Mouse (Mus musculus): ENCODE results near the gene Loxl3. TPM values are rescaled to one million over a fixed set of nuclear protein-coding genes. Genes with fewer than 3 reads are reported as not detected.

Gene Loxl3
- polyA plus RNA-seq (2012; rRNA removed) = 3.1 and 3.5 TPM in 2 replicates

- Histone ChIP-seq H3K27ac (ENCODE audit: insufficient read depth, low read length) (peak within 1 kb of the TSS; percentile 83), H3K27me3 (ENCODE audit: control insufficient read depth, insufficient read depth, low read length) (no peaks in the 10 kb centered on the region), H3K36me3 (ENCODE audit: control insufficient read depth, insufficient read depth, low read length) (peaks cover 13% of the 10 kb centered on the region), H3K4me1 (ENCODE audit: control insufficient read depth, insufficient read depth, insufficient read length) (peaks cover 4% of the 10 kb centered on the region; the same call in 1 of the 2 replicates), H3K4me3 (ENCODE audit: extremely low read depth, insufficient read depth, insufficient read length) (peak within 1 kb of the TSS; percentile 96)
- TF ChIP-seq CTCF (IDR thresholded peaks at IDR 0.05; ENCODE audit: extremely low read depth, insufficient read depth, insufficient read length, insufficient replicate concordance) = no peak
- TF ChIP-seq POLR2A (IDR thresholded peaks at IDR 0.05; ENCODE audit: low read depth, low read length) = peak; percentile 51; the same call in 1 of the 2 replicates
- DNase-seq (ENCODE audit: low read depth in 1 of 2, low spot score in 2 of 2) = peak; percentile 41 to 65
- WGBS = 3% methylated on average over 51 of the region's 51 CpGs
Measured at GRCm38 (mm10) chr6:83033249-83034185, at the start of gene Loxl3, which contains the start of gene Dok1. Gene Loxl3 (plus strand): TSS chr6:83034173. Gene Dok1 (minus strand): TSS chr6:83033471.

- TF ChIP-seq CTCF (IDR thresholded peaks at IDR 0.05; ENCODE audit: extremely low read depth, insufficient read depth, insufficient read length, insufficient replicate concordance) (no peak), POLR2A (IDR thresholded peaks at IDR 0.05; ENCODE audit: low read depth, low read length) (no peak)
- H3K4me3 ChIP-seq (ENCODE audit: extremely low read depth, insufficient read depth, insufficient read length) = no peak overlapping the region
- DNase-seq (ENCODE audit: low read depth in 1 of 2, low spot score in 2 of 2) = no peak
- no peaks in the 10 kb centered on the region for H3K27me3 ChIP-seq (ENCODE audit: control insufficient read depth, insufficient read depth, low read length)
- H3K27ac ChIP-seq (ENCODE audit: insufficient read depth, low read length) = no peak overlapping the region
- no peaks in the 10 kb centered on the region for H3K36me3 ChIP-seq (ENCODE audit: control insufficient read depth, insufficient read depth, low read length)
- whole genome bisulfite sequencing = 76% methylated on average over 9 of the region's 9 CpGs
- H3K4me1 ChIP-seq (ENCODE audit: control insufficient read depth, insufficient read depth, insufficient read length) = no peaks in the 10 kb centered on the region
Measured at GRCm38 (mm10) chr6:82987411-82987971, 46.5 kb upstream of the Loxl3 start.

GRCm38 (mm10) chr6:82993696-82994095, 40.3 kb upstream of the Loxl3 start:
- Histone ChIP-seq H3K4me1 (ENCODE audit: control insufficient read depth, insufficient read depth, insufficient read length) (peaks cover 8% of the 10 kb centered on the region; the same call in 1 of the 2 replicates), H3K27ac (ENCODE audit: insufficient read depth, low read length) (0 out of 2 replicates have a peak overlapping the region, but pooled peaks have one; percentile 34), H3K36me3 (ENCODE audit: control insufficient read depth, insufficient read depth, low read length) (no peaks in the 10 kb centered on the region), H3K4me3 (ENCODE audit: extremely low read depth, insufficient read depth, insufficient read length) (no peak overlapping the region), H3K27me3 (ENCODE audit: control insufficient read depth, insufficient read depth, low read length) (no peaks in the 10 kb centered on the region)
- DNase-seq (ENCODE audit: low read depth in 1 of 2, low spot score in 2 of 2) = no peak
- WGBS = 70% methylated on average over 1 of the region's 1 CpGs
- TF ChIP-seq POLR2A (IDR thresholded peaks at IDR 0.05; ENCODE audit: low read depth, low read length) = no peak
- TF ChIP-seq CTCF (IDR thresholded peaks at IDR 0.05; ENCODE audit: extremely low read depth, insufficient read depth, insufficient read length, insufficient replicate concordance) = no peak

- WGBS = 77% methylated on average over 7 of the region's 7 CpGs
- no peak for DNase-seq (ENCODE audit: low read depth in 1 of 2, low spot score in 2 of 2)
Measured at GRCm38 (mm10) chr6:82994372-82994771, 39.6 kb upstream of the Loxl3 start.

GRCm38 (mm10) chr6:82996740-82997315, 37.1 kb upstream of the Loxl3 start:
- TF ChIP-seq POLR2A (IDR thresholded peaks at IDR 0.05; ENCODE audit: low read depth, low read length) (no peak), CTCF (IDR thresholded peaks at IDR 0.05; ENCODE audit: extremely low read depth, insufficient read depth, insufficient read length, insufficient replicate concordance) (peak; percentile 92; the same call in 1 of the 2 replicates)
- Histone ChIP-seq H3K4me3 (ENCODE audit: extremely low read depth, insufficient read depth, insufficient read length) (peak overlapping the region; percentile 29; the same call in 1 of the 2 replicates), H3K36me3 (ENCODE audit: control insufficient read depth, insufficient read depth, low read length) (no peaks in the 10 kb centered on the region), H3K27ac (ENCODE audit: insufficient read depth, low read length) (peak overlapping the region; percentile 80), H3K27me3 (ENCODE audit: control insufficient read depth, insufficient read depth, low read length) (no peaks in the 10 kb centered on the region), H3K4me1 (ENCODE audit: control insufficient read depth, insufficient read depth, insufficient read length) (peaks cover 8% of the 10 kb centered on the region; the same call in 1 of the 2 replicates)
- DNase-seq (ENCODE audit: low read depth in 1 of 2, low spot score in 2 of 2) = peak; percentile 85
- WGBS = 2% methylated on average over 11 of the region's 11 CpGs

More at GRCm38 (mm10) chr6:82994372-82994771, 39.6 kb upstream of the Loxl3 start:
- no peaks in the 10 kb centered on the region for H3K36me3 ChIP-seq (ENCODE audit: control insufficient read depth, insufficient read depth, low read length)
- peak overlapping the region; percentile 42 for H3K27ac ChIP-seq (ENCODE audit: insufficient read depth, low read length)
- H3K4me3 ChIP-seq (ENCODE audit: extremely low read depth, insufficient read depth, insufficient read length) = no peak overlapping the region
- H3K27me3 ChIP-seq (ENCODE audit: control insufficient read depth, insufficient read depth, low read length) = no peaks in the 10 kb centered on the region
- peaks cover 8% of the 10 kb centered on the region; the same call in 1 of the 2 replicates for H3K4me1 ChIP-seq (ENCODE audit: control insufficient read depth, insufficient read depth, insufficient read length)
- TF ChIP-seq POLR2A (IDR thresholded peaks at IDR 0.05; ENCODE audit: low read depth, low read length) (no peak), CTCF (IDR thresholded peaks at IDR 0.05; ENCODE audit: extremely low read depth, insufficient read depth, insufficient read length, insufficient replicate concordance) (no peak)

GRCm38 (mm10) chr6:82997511-82998102, 36.4 kb upstream of the Loxl3 start:
- no peak for DNase-seq (ENCODE audit: low read depth in 1 of 2, low spot score in 2 of 2)
- Histone ChIP-seq H3K27me3 (ENCODE audit: control insufficient read depth, insufficient read depth, low read length) (no peaks in the 10 kb centered on the region), H3K27ac (ENCODE audit: insufficient read depth, low read length) (peak overlapping the region; percentile 80), H3K4me3 (ENCODE audit: extremely low read depth, insufficient read depth, insufficient read length) (no peak overlapping the region), H3K36me3 (ENCODE audit: control insufficient read depth, insufficient read depth, low read length) (no peaks in the 10 kb centered on the region), H3K4me1 (ENCODE audit: control insufficient read depth, insufficient read depth, insufficient read length) (peaks cover 8% of the 10 kb centered on the region; the same call in 1 of the 2 replicates)
- WGBS = 28% methylated on average over 7 of the region's 7 CpGs
- TF ChIP-seq CTCF (IDR thresholded peaks at IDR 0.05; ENCODE audit: extremely low read depth, insufficient read depth, insufficient read length, insufficient replicate concordance) (no peak), POLR2A (IDR thresholded peaks at IDR 0.05; ENCODE audit: low read depth, low read length) (no peak)
